26 mouse cellular contexts compared by ENCODE assay signal in genomic region chr7:101770051-101770450, GRCm38 (mm10). TPM values are rescaled to one million over a fixed set of nuclear protein-coding genes. Genes with fewer than 3 reads are reported as not detected.
DNase-seq lines count a peak whose midpoint lies in the region; TF ChIP-seq lines count a peak whose summit lies in the region.
"Had no signal": no experiment of that assay in that cellular context is flagged by ENCODE, and none has a peak within 500 bp of the region (broad histone marks: within the 10 kb centered on the region; RNA-seq: fewer than 3 reads in every experiment).

No protein-coding gene starts in this region.

- intact Hi-C loops in left cerebral cortex, postnatal 4 days (cut with DNase I): no loop called here

- TF ChIP-seq POLR2A in olfactory bulb, adult 2 months (IDR thresholded peaks at IDR 0.05; ENCODE audit: insufficient read depth, low read depth, low read length): no peak

- no peak overlapping the region for H3K4me3 ChIP-seq in olfactory bulb, adult 2 months (ENCODE audit: insufficient read depth, low read depth, low read length)
- H3K4me3 ChIP-seq: intestine, embryonic 15.5 days; limb, embryonic 10.5 days; midbrain, embryonic 13.5 days; neural tube, embryonic 13.5 days had no signal

- 58% methylated on average over 7 of the region's 7 CpGs for WGBS in olfactory bulb, adult 2 months

- peak overlapping the region; percentile 46; the same call in 1 of the 2 replicates for H3K27ac ChIP-seq in olfactory bulb, adult 2 months (ENCODE audit: insufficient read depth, low read depth, low read length)
- H3K27ac ChIP-seq: intestine, embryonic 15.5 days; limb, embryonic 10.5 days; midbrain, embryonic 13.5 days; neural tube, embryonic 13.5 days had no signal

- peaks cover 19% of the 10 kb centered on the region for H3K4me1 ChIP-seq in olfactory bulb, adult 2 months (ENCODE audit: control insufficient read depth, insufficient read depth, low read length)
- H3K4me1 ChIP-seq: intestine, embryonic 15.5 days had no signal

- DNase-seq in frontal cortex, postnatal 14 days (ENCODE audit: low spot score in 2 of 2): peak; percentile 30 to 37
- no peak for DNase-seq in frontal cortex, postnatal 25 days (ENCODE audit: low spot score in 2 of 2)
- DNase-seq in left cerebral cortex, adult 11 months (ENCODE audit: low spot score): peak; percentile 34
- no peak for DNase-seq in left cerebral cortex, postnatal 4 days
- peak; percentile 52 to 57 for DNase-seq in frontal cortex, postnatal 36 days (ENCODE audit: low spot score in 2 of 2)
- DNase-seq in embryo, embryonic 10 days (ENCODE audit: low spot score): no peak
- DNase-seq in c-Kit-positive CD71-positive TER-119-positive erythroid progenitor cells, embryonic 14.5 days (ENCODE audit: low spot score): no peak
- DNase-seq: adrenal gland, postnatal 14 days; cerebellum, adult 11-12 months; cerebellum, postnatal 14 days; gastrocnemius, postnatal 36 days; kidney, adult 9 months; kidney, postnatal 25 days; liver, postnatal 0 days; lung, postnatal 14 days; thymus, postnatal 36 days had no signal

- TF ChIP-seq CTCF in olfactory bulb, adult 2 months (IDR thresholded peaks at IDR 0.05; ENCODE audit: insufficient read depth, low read depth, low read length): no peak

RNA-seq across cellular contexts. Expression of gene Phox2a, which starts 48.1 kb away (rescaled TPM):
- total RNA-seq in left cerebral cortex, postnatal 4 days (2021): not detected
- polyA plus RNA-seq in olfactory bulb, adult 2 months (2012; ENCODE audit: insufficient read depth, insufficient read length, low replicate concordance, missing spikeins): not detected in 2 replicates
- total RNA-seq: gastrocnemius, postnatal 36 days; hematopoietic stem cell, adult 5-6 weeks; liver, adult 2 months; megakaryocyte, adult 5-6 weeks had no signal
- polyA plus RNA-seq: activated CD4-positive, CD25-positive, alpha-beta regulatory T cell, adult 4 months; G1E; limb, embryonic 10.5 days; liver, adult 2 months; liver, postnatal 0 days had no signal

Comparison
In these comparisons a context has a peak if more than half of its experiments do, and no peak if none do; other contexts are left out.
1. DNase-seq: peak in frontal cortex, postnatal 14 days (2 of 2), left cerebral cortex, adult 11 months (single experiment) and frontal cortex, postnatal 36 days (2 of 2); none in frontal cortex, postnatal 25 days (0 of 2), left cerebral cortex, postnatal 4 days (single experiment), embryo, embryonic 10 days (single experiment) and c-Kit-positive CD71-positive TER-119-positive erythroid progenitor cells, embryonic 14.5 days (single experiment).